ENCODE assay signal across 9 mouse cellular contexts in genomic region chr6:122308136-122308504, GRCm38 (mm10). TPM values are rescaled to one million over a fixed set of nuclear protein-coding genes. Genes with fewer than 3 reads are reported as not detected.
DNase-seq lines count a peak whose midpoint lies in the region; ATAC-seq and TF ChIP-seq lines count a peak whose summit lies in the region.
"Had no signal": no experiment of that assay in that cellular context is flagged by ENCODE, and none has a peak within 500 bp of the region (broad histone marks: within the 10 kb centered on the region; RNA-seq: fewer than 3 reads in every experiment).

No protein-coding gene starts in this region.

- H3K9me3 ChIP-seq in heart, embryonic 13.5 days: no peaks in the 10 kb centered on the region
- H3K9me3 ChIP-seq in heart, embryonic 12.5 days (replicated peaks): no peaks in the 10 kb centered on the region
- H3K9me3 ChIP-seq in G1E (replicated peaks): no peaks in the 10 kb centered on the region
- no peaks in the 10 kb centered on the region for H3K9me3 ChIP-seq in hindbrain, embryonic 11.5 days (ENCODE audit: control insufficient read depth, low read length)
- no peaks in the 10 kb centered on the region for H3K9me3 ChIP-seq in liver, embryonic 16.5 days (replicated peaks; ENCODE audit: control insufficient read depth, low read length)

- WGBS in heart, embryonic 13.5 days: 63% methylated on average over 6 of the region's 6 CpGs
- 71% methylated on average over 6 of the region's 6 CpGs for WGBS in heart, embryonic 12.5 days
- WGBS in hindbrain, embryonic 11.5 days: 66% methylated on average over 6 of the region's 6 CpGs
- WGBS in liver, embryonic 16.5 days (ENCODE audit: insufficient replicate concordance): 64% methylated on average over 6 of the region's 6 CpGs

- no peaks in the 10 kb centered on the region for H3K27me3 ChIP-seq in heart, embryonic 13.5 days (replicated peaks)
- no peaks in the 10 kb centered on the region for H3K27me3 ChIP-seq in heart, embryonic 12.5 days (replicated peaks)
- no peaks in the 10 kb centered on the region for H3K27me3 ChIP-seq in G1E (ENCODE audit: insufficient read depth, low read length)
- H3K27me3 ChIP-seq in hindbrain, embryonic 11.5 days (ENCODE audit: control insufficient read depth, insufficient read depth, low read length): no peaks in the 10 kb centered on the region
- no peaks in the 10 kb centered on the region for H3K27me3 ChIP-seq in liver, embryonic 16.5 days (ENCODE audit: control insufficient read depth, insufficient read depth, low read depth, low read length)

- DNase-seq in G1E (ENCODE audit: low spot score): no peak
- DNase-seq in hindbrain, embryonic 11.5 days (ENCODE audit: low spot score): no peak
- no peak for DNase-seq in spleen, postnatal 14 days (ENCODE audit: low spot score in 2 of 2)
- no peak for DNase-seq in left cerebral cortex, adult 2 months (ENCODE audit: extremely low spot score in 1 of 2, low spot score in 2 of 2)

- intact Hi-C loops in left cerebral cortex, adult 2 months (cut with DNase I): loop anchor here (1.0 to 10.0 kb wide), 4 partner anchors 31 to 1033 kb away; no protein-coding TSS in a partner anchor

- H3K9ac ChIP-seq in heart, embryonic 13.5 days: 0 out of 2 replicates have a peak overlapping the region, but pooled peaks have one; percentile 37
- no peak overlapping the region for H3K9ac ChIP-seq in heart, embryonic 12.5 days
- no peak overlapping the region for H3K9ac ChIP-seq in hindbrain, embryonic 11.5 days (ENCODE audit: low read depth, low read length)
- H3K9ac ChIP-seq in liver, embryonic 16.5 days (ENCODE audit: low read depth, low read length): no peak overlapping the region; the same call in 1 of the 2 replicates

- peaks cover 14% of the 10 kb centered on the region for H3K36me3 ChIP-seq in heart, embryonic 13.5 days
- peaks cover 6% of the 10 kb centered on the region for H3K36me3 ChIP-seq in heart, embryonic 12.5 days
- peaks cover 28% of the 10 kb centered on the region for H3K36me3 ChIP-seq in G1E (replicated peaks)
- no peaks in the 10 kb centered on the region for H3K36me3 ChIP-seq in hindbrain, embryonic 11.5 days (ENCODE audit: control insufficient read depth, insufficient read depth, low read length)
- peaks cover 4% of the 10 kb centered on the region for H3K36me3 ChIP-seq in liver, embryonic 16.5 days (ENCODE audit: control insufficient read depth, insufficient read depth)

- H3K4me3 ChIP-seq in heart, embryonic 13.5 days: peak overlapping the region; percentile 90
- H3K4me3 ChIP-seq in heart, embryonic 12.5 days: no peak overlapping the region; the same call in 1 of the 2 replicates
- H3K4me3 ChIP-seq in G1E (ENCODE audit: low read depth, low read length): peak overlapping the region; percentile 80; the same call in 1 of the 2 replicates
- no peak overlapping the region for H3K4me3 ChIP-seq in hindbrain, embryonic 11.5 days (ENCODE audit: low read depth, low read length)
- H3K4me3 ChIP-seq in liver, embryonic 16.5 days (ENCODE audit: low read depth, low read length): peak overlapping the region; percentile 96
- H3K4me3 ChIP-seq in left cerebral cortex, adult 2 months: no peak overlapping the region

- ATAC-seq in heart, embryonic 13.5 days (ENCODE audit: extremely low read depth, insufficient number of reproducible peaks, low FRiP score, low TSS enrichment): no peak
- no peak; the same call in 1 of the 2 replicates for ATAC-seq in heart, embryonic 12.5 days (ENCODE audit: insufficient number of reproducible peaks, low FRiP score)
- ATAC-seq in G1E (ENCODE audit: extremely low read depth, insufficient number of reproducible peaks, low FRiP score, poor library complexity, severe bottlenecking): no peak
- peak; percentile 54 for ATAC-seq in hindbrain, embryonic 11.5 days (ENCODE audit: low FRiP score)
- no peak for ATAC-seq in liver, embryonic 16.5 days (ENCODE audit: low read depth)
- ATAC-seq in erythroid progenitor cell, adult 5-6 weeks (replicated peaks; ENCODE audit: low FRiP score, poor library complexity, severe bottlenecking): no peak

- no peak for TF ChIP-seq CTCF in G1E (IDR thresholded peaks at IDR 0.05; ENCODE audit: low read depth, low read length)
- no peak for TF ChIP-seq CTCF in left cerebral cortex, adult 2 months (IDR thresholded peaks at IDR 0.05)

- peak overlapping the region; percentile 95 for H3K4me2 ChIP-seq in heart, embryonic 13.5 days
- H3K4me2 ChIP-seq in heart, embryonic 12.5 days: no peak overlapping the region
- no peak overlapping the region for H3K4me2 ChIP-seq in hindbrain, embryonic 11.5 days (replicated peaks; ENCODE audit: low read depth, low read length)
- H3K4me2 ChIP-seq in liver, embryonic 16.5 days (ENCODE audit: low read depth, low read length): peak overlapping the region; percentile 65; the same call in 1 of the 2 replicates

- H3K27ac ChIP-seq in heart, embryonic 13.5 days (replicated peaks): no peak overlapping the region
- H3K27ac ChIP-seq in heart, embryonic 12.5 days (ENCODE audit: poor library complexity, severe bottlenecking): no peak overlapping the region
- H3K27ac ChIP-seq in hindbrain, embryonic 11.5 days (ENCODE audit: low read depth, low read length): no peak overlapping the region
- H3K27ac ChIP-seq in liver, embryonic 16.5 days (ENCODE audit: low read length): no peak overlapping the region; the same call in 1 of the 2 replicates
- no peak overlapping the region for H3K27ac ChIP-seq in left cerebral cortex, adult 2 months

- H3K4me1 ChIP-seq in heart, embryonic 13.5 days: peaks cover 28% of the 10 kb centered on the region
- peaks cover 21% of the 10 kb centered on the region for H3K4me1 ChIP-seq in heart, embryonic 12.5 days (replicated peaks)
- H3K4me1 ChIP-seq in G1E (ENCODE audit: insufficient read depth, low read depth, low read length): peaks cover 43% of the 10 kb centered on the region
- peaks cover 2% of the 10 kb centered on the region; the same call in 1 of the 2 replicates for H3K4me1 ChIP-seq in hindbrain, embryonic 11.5 days (replicated peaks; ENCODE audit: control insufficient read depth, insufficient read depth, low read length)
- peaks cover 16% of the 10 kb centered on the region for H3K4me1 ChIP-seq in liver, embryonic 16.5 days (ENCODE audit: control insufficient read depth, low read depth, low read length)

RNA-seq across cellular contexts. Expression of gene M6pr, which starts 0.4 kb away (rescaled TPM):
- 71.1 and 76.3 TPM in 2 replicates for polyA plus RNA-seq in heart, embryonic 13.5 days (2015; fragmentation: Nextera tagmentation; extraction: Ambion mirVana)
- polyA plus RNA-seq in heart, embryonic 12.5 days (2016; fragmentation: Nextera tagmentation; extraction: Ambion mirVana): 82.0 and 84.6 TPM in 2 replicates
- total RNA-seq in G1E (2014; fragmentation: Nextera tagmentation) (174 and 190 TPM in 2 replicates), G1E (2017) (521 and 552 TPM in 2 replicates)
- 23.0 and 27.4 TPM in 2 replicates for polyA plus RNA-seq in G1E (2012)
- polyA plus RNA-seq in hindbrain, embryonic 11.5 days (2014; fragmentation: Nextera tagmentation; extraction: Ambion mirVana): 84.4 and 91.4 TPM in 2 replicates
- 83.5 and 87.2 TPM in 2 replicates for polyA plus RNA-seq in liver, embryonic 16.5 days (2015; fragmentation: Nextera tagmentation; extraction: Ambion mirVana)
- 10 to 100 TPM; 69.5 TPM for total RNA-seq in left cerebral cortex, adult 2 months (2021)
- total RNA-seq in erythroid progenitor cell, adult 5-6 weeks (2015; ENCODE audit: low replicate concordance): 48.2 and 50.8 TPM in 2 replicates
- 74.6 and 75.7 TPM in 2 replicates for total RNA-seq in erythroid progenitor cell, adult 5-6 weeks (2017; ENCODE audit: low replicate concordance)

RNA-seq across cellular contexts. Expression of gene Klrg1, which starts 25.4 kb away (rescaled TPM):
- polyA plus RNA-seq in heart, embryonic 13.5 days (2015; fragmentation: Nextera tagmentation; extraction: Ambion mirVana): not detected in 2 replicates
- not detected in 2 replicates for polyA plus RNA-seq in heart, embryonic 12.5 days (2016; fragmentation: Nextera tagmentation; extraction: Ambion mirVana)
- total RNA-seq in G1E (2014; fragmentation: Nextera tagmentation) (2.1 and 3.8 TPM in 2 replicates), G1E (2017) (0.70 and 0.93 TPM in 2 replicates)
- 0.03 TPM in 1 of 2 replicates, not detected in the other for polyA plus RNA-seq in G1E (2012)
- polyA plus RNA-seq in hindbrain, embryonic 11.5 days (2014; fragmentation: Nextera tagmentation; extraction: Ambion mirVana): 0.20 and 0.28 TPM in 2 replicates
- polyA plus RNA-seq in liver, embryonic 16.5 days (2015; fragmentation: Nextera tagmentation; extraction: Ambion mirVana): not detected in 2 replicates
- not detected for total RNA-seq in left cerebral cortex, adult 2 months (2021)
- 0.72 TPM in 1 of 2 replicates, not detected in the other for total RNA-seq in erythroid progenitor cell, adult 5-6 weeks (2015; ENCODE audit: low replicate concordance)
- total RNA-seq in erythroid progenitor cell, adult 5-6 weeks (2017; ENCODE audit: low replicate concordance): not detected in 2 replicates
- total RNA-seq: adrenal gland, postnatal 25 days had no signal

RNA-seq across cellular contexts. Expression of gene Phc1, which starts 32.2 kb away (rescaled TPM):
- 9.7 and 12.1 TPM in 2 replicates for polyA plus RNA-seq in heart, embryonic 13.5 days (2015; fragmentation: Nextera tagmentation; extraction: Ambion mirVana)
- polyA plus RNA-seq in heart, embryonic 12.5 days (2016; fragmentation: Nextera tagmentation; extraction: Ambion mirVana): 13.7 and 14.3 TPM in 2 replicates
- total RNA-seq in G1E (2014; fragmentation: Nextera tagmentation): 78.0 and 96.6 TPM in 2 replicates
- 13.5 and 15.4 TPM in 2 replicates for total RNA-seq in G1E (2017)
- polyA plus RNA-seq in G1E (2012): 24.0 and 86.6 TPM in 2 replicates
- polyA plus RNA-seq in hindbrain, embryonic 11.5 days (2014; fragmentation: Nextera tagmentation; extraction: Ambion mirVana): 33.6 and 36.7 TPM in 2 replicates
- 1.1 and 1.2 TPM in 2 replicates for polyA plus RNA-seq in liver, embryonic 16.5 days (2015; fragmentation: Nextera tagmentation; extraction: Ambion mirVana)
- total RNA-seq in left cerebral cortex, adult 2 months (2021): 10 to 100 TPM; 57.9 to 64.0 TPM
- total RNA-seq in erythroid progenitor cell, adult 5-6 weeks (2015; ENCODE audit: low replicate concordance): 2.2 and 8.0 TPM in 2 replicates
- total RNA-seq in erythroid progenitor cell, adult 5-6 weeks (2017; ENCODE audit: low replicate concordance): 1.0 and 1.4 TPM in 2 replicates

Comparison
In these comparisons a context has a peak if more than half of its experiments do, and no peak if none do; other contexts are left out.
1. H3K4me2 ChIP-seq: peak in heart, embryonic 13.5 days (single experiment) and liver, embryonic 16.5 days (single experiment); none in heart, embryonic 12.5 days (single experiment) and hindbrain, embryonic 11.5 days (single experiment).
2. H3K4me3 ChIP-seq: peak in heart, embryonic 13.5 days (single experiment), G1E (single experiment) and liver, embryonic 16.5 days (single experiment); none in heart, embryonic 12.5 days (single experiment), hindbrain, embryonic 11.5 days (single experiment) and left cerebral cortex, adult 2 months (single experiment).